Mouse (Mus musculus): ENCODE measurements around the gene Swap70. TPM values are rescaled to one million over a fixed set of nuclear protein-coding genes. Genes with fewer than 3 reads are reported as not detected.

The Swap70 gene
- total and polyA plus RNA-seq, 3 experiments: 296 to 398 (median 370) TPM

DNA sequence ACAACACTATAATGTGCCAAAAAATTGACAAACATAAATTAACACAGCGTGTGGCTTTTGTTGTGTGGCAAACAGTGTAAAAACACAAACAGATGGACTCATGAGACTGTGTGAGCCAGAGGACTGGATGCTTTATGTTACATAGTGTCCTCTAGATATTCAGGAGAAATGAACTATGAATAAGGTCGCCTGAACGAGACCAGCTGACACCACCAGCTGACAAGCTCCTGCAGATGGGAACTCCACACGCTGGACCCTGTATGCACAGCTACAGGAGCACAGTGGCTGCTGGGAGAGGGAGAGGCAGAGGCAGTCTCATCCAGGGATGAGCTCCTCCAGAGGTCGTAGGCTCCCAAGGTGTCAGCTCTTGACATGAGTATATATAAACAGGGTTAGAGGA is 99.6 kb downstream of the Swap70 start:
- H3K9ac ChIP-seq (ENCODE audit: insufficient read depth, low read depth): no peak overlapping the region
- H3K4me2 ChIP-seq (ENCODE audit: insufficient read depth, low read depth, poor library complexity, severe bottlenecking): no peak overlapping the region
- DNase-seq (ENCODE audit: extremely low read depth): no peak
- peaks cover 34 to 78% of the 10 kb centered on the region in 2 experiments for H3K36me3 ChIP-seq (replicated peaks in 1 of 2; ENCODE audit: control insufficient read depth in 1 of 2, insufficient read depth in 1 of 2, low read length in 1 of 2)
- no peaks in the 10 kb centered on the region for H3K27me3 ChIP-seq (replicated peaks)
- H3K9me3 ChIP-seq (replicated peaks; ENCODE audit: low read length): peaks cover 6% of the 10 kb centered on the region
- dilution Hi-C loops (cut with MboI; ENCODE audit: extremely low pct_ligation_motif_present, extremely low pct_unique_long_range_greater_than_20kb, low sequenced_read_pairs): no loop called here
- no peak overlapping the region for H3K27ac ChIP-seq (ENCODE audit: insufficient read depth, low read depth)
- TF ChIP-seq ELF1 (IDR thresholded peaks at IDR 0.05; ENCODE audit: low read depth, low read length): no peak
- TF ChIP-seq TBP (conservative IDR thresholded peaks at IDR 0.05; ENCODE audit: low read depth, low read length): no peak
- TF ChIP-seq ZNF384 (IDR thresholded peaks at IDR 0.05; ENCODE audit: low read depth, low read length): no peak
- no peak for TF ChIP-seq MXI1 (IDR thresholded peaks at IDR 0.05; ENCODE audit: low read depth, low read length)
- H3K4me3 ChIP-seq (replicated peaks in 1 of 3; ENCODE audit: low read depth in 2 of 3, low read length in 2 of 3, poor library complexity in 1 of 3): no peak overlapping the region
- peaks cover 0 to 8% of the 10 kb centered on the region in 2 experiments; a peak in 1 of 4 replicates for H3K4me1 ChIP-seq (ENCODE audit: control insufficient read depth in 1 of 2, insufficient read depth in 2 of 2)
- H3K79me2 ChIP-seq (replicated peaks; ENCODE audit: control insufficient read depth, extremely low read depth, insufficient read depth, poor library complexity, severe bottlenecking): no peaks in the 10 kb centered on the region
- in situ Hi-C loops (cut with MboI; ENCODE audit: low pct_ligation_motif_present, low pct_unique_long_range_greater_than_20kb, low sequenced_read_pairs): no loop called here

DNA sequence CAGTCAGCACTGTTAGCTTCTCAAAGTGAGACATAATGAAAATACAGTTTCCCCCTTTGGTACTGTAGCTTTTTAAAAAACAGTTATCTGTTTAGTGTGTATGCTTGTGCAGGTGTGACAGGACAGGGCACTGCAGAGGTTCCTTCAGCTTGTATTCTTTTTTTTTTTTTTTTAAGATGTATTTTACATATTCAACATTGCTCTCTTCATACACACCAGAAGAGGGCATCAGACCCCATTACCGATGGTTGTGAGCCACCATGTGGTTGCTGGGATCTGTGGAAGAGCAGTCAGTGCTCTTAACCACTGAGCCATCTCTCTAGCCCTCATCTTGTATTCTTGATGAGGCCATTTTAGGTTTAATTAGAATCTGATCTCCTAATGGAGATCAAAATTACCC is 103.3 kb downstream of the Swap70 start:
- no peak for DNase-seq (ENCODE audit: extremely low read depth)
- dilution Hi-C loops (cut with MboI; ENCODE audit: extremely low pct_ligation_motif_present, extremely low pct_unique_long_range_greater_than_20kb, low sequenced_read_pairs) (no loop called here), in situ Hi-C loops (cut with MboI; ENCODE audit: low pct_ligation_motif_present, low pct_unique_long_range_greater_than_20kb, low sequenced_read_pairs) (no loop called here)
- H3K79me2 ChIP-seq (replicated peaks; ENCODE audit: control insufficient read depth, extremely low read depth, insufficient read depth, poor library complexity, severe bottlenecking): no peaks in the 10 kb centered on the region
- peaks cover 0 to 3% of the 10 kb centered on the region in 2 experiments; a peak in 1 of 4 replicates for H3K4me1 ChIP-seq (ENCODE audit: control insufficient read depth in 1 of 2, insufficient read depth in 2 of 2)
- H3K9me3 ChIP-seq (replicated peaks; ENCODE audit: low read length): peaks cover 3% of the 10 kb centered on the region
- no peak overlapping the region for H3K9ac ChIP-seq (ENCODE audit: insufficient read depth, low read depth)
- no peak for TF ChIP-seq NRF1 (IDR thresholded peaks at IDR 0.05; ENCODE audit: low read depth, low read length)
- peak in 1 of 2 experiments; percentile 36; a peak in 2 of 4 replicates for TF ChIP-seq CTCF (conservative IDR thresholded peaks at IDR 0.05 in 1 of 2, IDR thresholded peaks at IDR 0.05 in 1 of 2; ENCODE audit: low read depth in 2 of 2, low read length in 2 of 2)
- peak; percentile 61 for TF ChIP-seq ZNF384 (IDR thresholded peaks at IDR 0.05; ENCODE audit: low read depth, low read length)
- TF ChIP-seq ELF1 (IDR thresholded peaks at IDR 0.05; ENCODE audit: low read depth, low read length): no peak
- no peak for TF ChIP-seq MEF2A (IDR thresholded peaks at IDR 0.05; ENCODE audit: borderline replicate concordance, low read depth, low read length)
- TF ChIP-seq SMC3 (IDR thresholded peaks at IDR 0.05; ENCODE audit: low read depth, low read length): peak; percentile 14; the same call in 1 of the 2 replicates
- H3K27me3 ChIP-seq (replicated peaks): no peaks in the 10 kb centered on the region
- H3K4me3 ChIP-seq (replicated peaks in 1 of 3; ENCODE audit: low read depth in 2 of 3, low read length in 2 of 3, poor library complexity in 1 of 3): no peak overlapping the region
- no peak overlapping the region for H3K27ac ChIP-seq (ENCODE audit: insufficient read depth, low read depth)
- H3K4me2 ChIP-seq (ENCODE audit: insufficient read depth, low read depth, poor library complexity, severe bottlenecking): no peak overlapping the region
- H3K36me3 ChIP-seq (replicated peaks in 1 of 2; ENCODE audit: control insufficient read depth in 1 of 2, insufficient read depth in 1 of 2, low read length in 1 of 2): peaks cover 47 to 83% of the 10 kb centered on the region in 2 experiments

DNA sequence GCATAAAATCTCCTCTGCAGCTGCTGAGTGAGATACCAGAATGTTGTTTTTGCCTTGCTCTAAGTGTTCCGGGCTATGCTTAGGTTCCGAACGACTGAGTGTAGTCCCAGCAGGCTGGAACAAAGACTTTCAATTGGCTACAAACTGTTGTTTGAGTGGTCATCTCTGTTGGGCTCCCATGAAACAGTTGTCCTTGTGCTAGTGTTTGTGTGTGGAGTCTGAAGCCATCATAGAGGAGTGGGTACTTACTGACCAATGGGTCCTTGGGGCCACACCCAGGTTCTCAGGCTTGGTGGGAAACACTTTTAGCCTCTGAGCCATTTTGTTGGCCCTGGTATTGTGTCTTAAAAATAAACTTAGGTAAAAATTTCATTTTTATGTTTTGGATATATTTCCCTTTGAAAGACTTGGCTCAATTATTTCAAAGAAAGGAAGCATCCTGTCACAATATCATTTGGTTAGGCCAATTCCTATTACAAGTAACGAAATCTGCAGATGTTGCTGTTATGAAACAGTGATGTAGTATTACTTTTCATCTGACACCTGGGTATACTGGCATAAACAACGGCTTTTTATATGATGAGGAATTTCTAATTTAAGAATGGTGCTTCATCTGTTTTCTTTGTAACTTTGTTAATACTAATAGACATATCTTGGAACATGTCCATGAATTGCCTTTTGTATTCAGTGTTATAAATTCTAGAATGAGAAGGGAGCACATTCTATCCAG is 104.0 kb downstream of the Swap70 start:
- H3K9ac ChIP-seq (ENCODE audit: insufficient read depth, low read depth): no peak overlapping the region
- in situ Hi-C loops (cut with MboI; ENCODE audit: low pct_ligation_motif_present, low pct_unique_long_range_greater_than_20kb, low sequenced_read_pairs): no loop called here
- peaks cover 41 to 83% of the 10 kb centered on the region in 2 experiments for H3K36me3 ChIP-seq (replicated peaks in 1 of 2; ENCODE audit: control insufficient read depth in 1 of 2, insufficient read depth in 1 of 2, low read length in 1 of 2)
- no peaks in the 10 kb centered on the region for H3K79me2 ChIP-seq (replicated peaks; ENCODE audit: control insufficient read depth, extremely low read depth, insufficient read depth, poor library complexity, severe bottlenecking)
- dilution Hi-C loops (cut with MboI; ENCODE audit: extremely low pct_ligation_motif_present, extremely low pct_unique_long_range_greater_than_20kb, low sequenced_read_pairs): no loop called here
- H3K9me3 ChIP-seq (replicated peaks; ENCODE audit: low read length): peaks cover 3% of the 10 kb centered on the region
- H3K27me3 ChIP-seq (replicated peaks): no peaks in the 10 kb centered on the region
- no peak for TF ChIP-seq GABPA (IDR thresholded peaks at IDR 0.05; ENCODE audit: insufficient replicate concordance, low read depth, low read length)
- no peak for TF ChIP-seq POLR2A (IDR thresholded peaks at IDR 0.05; ENCODE audit: low read depth, low read length)
- no peak for TF ChIP-seq MAZ (IDR thresholded peaks at IDR 0.05; ENCODE audit: low read depth, low read length)
- TF ChIP-seq ZC3H11A (IDR thresholded peaks at IDR 0.05; ENCODE audit: low read depth, low read length): no peak
- no peak for TF ChIP-seq MAX (IDR thresholded peaks at IDR 0.05; ENCODE audit: low read length)
- TF ChIP-seq RCOR1 (conservative IDR thresholded peaks at IDR 0.05; ENCODE audit: low read depth, low read length): no peak
- TF ChIP-seq MXI1 (IDR thresholded peaks at IDR 0.05; ENCODE audit: low read depth, low read length): no peak
- no peak for DNase-seq (ENCODE audit: extremely low read depth)
- H3K4me2 ChIP-seq (ENCODE audit: insufficient read depth, low read depth, poor library complexity, severe bottlenecking): no peak overlapping the region
- no peak overlapping the region for H3K27ac ChIP-seq (ENCODE audit: insufficient read depth, low read depth)
- peaks cover 0 to 3% of the 10 kb centered on the region in 2 experiments; a peak in 1 of 4 replicates for H3K4me1 ChIP-seq (ENCODE audit: control insufficient read depth in 1 of 2, insufficient read depth in 2 of 2)
- H3K4me3 ChIP-seq (replicated peaks in 1 of 3; ENCODE audit: low read depth in 2 of 3, low read length in 2 of 3, poor library complexity in 1 of 3): no peak overlapping the region

All from CH12.LX (cell line).